Comparison of ENCODE assay signal across 8 mouse cellular contexts in the genomic region with DNA sequence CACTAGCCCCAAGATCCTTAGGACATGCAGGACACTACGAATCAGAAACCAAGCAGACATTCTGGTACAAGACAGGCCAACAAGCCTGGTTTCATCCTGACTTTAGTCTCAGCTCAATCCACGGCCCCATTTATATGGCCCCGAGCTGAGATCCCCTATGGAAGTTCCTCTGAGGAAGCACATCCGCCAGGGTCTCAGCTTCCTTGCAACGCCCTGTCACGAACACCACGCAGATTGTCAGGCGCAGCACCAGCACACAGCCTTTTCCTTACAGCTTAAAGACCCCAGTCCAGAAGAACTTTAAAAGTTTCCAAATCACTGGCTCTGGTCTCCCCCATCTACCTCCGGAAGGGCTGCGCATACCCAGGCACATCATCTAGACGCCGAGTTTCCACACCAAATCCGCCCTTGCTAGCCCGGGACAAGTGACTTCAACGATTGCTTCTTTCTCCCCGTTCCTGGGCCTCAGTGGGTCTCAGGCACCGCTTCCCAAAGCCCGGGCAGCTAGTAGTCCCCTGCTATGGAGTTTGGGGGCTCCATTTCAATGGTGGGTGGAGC. TPM values are rescaled to one million over a fixed set of nuclear protein-coding genes. Genes with fewer than 3 reads are reported as not detected.
DNase-seq lines count a peak whose midpoint lies in the region; ATAC-seq and TF ChIP-seq lines count a peak whose summit lies in the region.

No protein-coding gene starts in this region.

- in situ Hi-C loops in ES-E14 (cut with MboI; ENCODE audit: low sequenced_read_pairs in 2 of 2, unreplicated experiment in 2 of 2): no loop called here

- no peak for DNase-seq in heart, adult 18-20 months
- no peak for DNase-seq in ES-E14 (ENCODE audit: low read depth, low spot score)
- no peak for DNase-seq in midbrain, embryonic 10.5 days (ENCODE audit: low spot score)
- no peak for DNase-seq in Muller cell, postnatal 12 days (ENCODE audit: inconsistent ontology term)
- no peak for DNase-seq in spleen, adult 12 weeks (ENCODE audit: low spot score)
- no peak for DNase-seq in left cerebral cortex, postnatal 4 days

- H3K4me2 ChIP-seq in heart, embryonic 13.5 days: peak overlapping the region; percentile 83
- H3K4me2 ChIP-seq in hindbrain, embryonic 12.5 days (replicated peaks): peak overlapping the region; percentile 67

- H3K36me3 ChIP-seq in heart, embryonic 13.5 days: no peaks in the 10 kb centered on the region
- H3K36me3 ChIP-seq in ES-E14 (ENCODE audit: control insufficient read depth, insufficient read depth, low read length, poor library complexity, severe bottlenecking): no peaks in the 10 kb centered on the region
- H3K36me3 ChIP-seq in hindbrain, embryonic 12.5 days: no peaks in the 10 kb centered on the region
- no peaks in the 10 kb centered on the region for H3K36me3 ChIP-seq in midbrain, embryonic 10.5 days

- no peak for ATAC-seq in heart, embryonic 13.5 days (ENCODE audit: extremely low read depth, insufficient number of reproducible peaks, low FRiP score, low TSS enrichment)
- no peak for ATAC-seq in hindbrain, embryonic 12.5 days (ENCODE audit: low FRiP score)

- peaks cover 32% of the 10 kb centered on the region for H3K4me1 ChIP-seq in heart, embryonic 13.5 days
- H3K4me1 ChIP-seq in ES-E14 (ENCODE audit: control insufficient read depth in 2 of 2, insufficient read depth in 2 of 2, low read length in 2 of 2, poor library complexity in 1 of 2): peaks cover 0 to 7% of the 10 kb centered on the region in 2 experiments; a peak in 1 of 4 replicates
- H3K4me1 ChIP-seq in hindbrain, embryonic 12.5 days: peaks cover 46% of the 10 kb centered on the region
- peaks cover 44% of the 10 kb centered on the region for H3K4me1 ChIP-seq in midbrain, embryonic 10.5 days

- peak overlapping the region; percentile 49; the same call in 1 of the 2 replicates for H3K27ac ChIP-seq in heart, embryonic 13.5 days (replicated peaks)
- no peak overlapping the region for H3K27ac ChIP-seq in ES-E14 (ENCODE audit: insufficient read depth, low read depth, low read length, poor library complexity, severe bottlenecking)
- peak overlapping the region; percentile 60; the same call in 1 of the 2 replicates for H3K27ac ChIP-seq in hindbrain, embryonic 12.5 days
- peak overlapping the region; percentile 93 for H3K27ac ChIP-seq in midbrain, embryonic 10.5 days (replicated peaks)

- intact Hi-C loops in left cerebral cortex, postnatal 4 days (cut with DNase I): no loop called here

- H3K9me3 ChIP-seq in heart, embryonic 13.5 days: no peaks in the 10 kb centered on the region
- H3K9me3 ChIP-seq in ES-E14 (ENCODE audit: control insufficient read depth, insufficient read depth, low read depth, low read length): no peaks in the 10 kb centered on the region
- H3K9me3 ChIP-seq in hindbrain, embryonic 12.5 days (replicated peaks): no peaks in the 10 kb centered on the region
- H3K9me3 ChIP-seq in midbrain, embryonic 10.5 days (replicated peaks): no peaks in the 10 kb centered on the region

- H3K4me3 ChIP-seq in heart, embryonic 13.5 days: peak overlapping the region; percentile 69
- peak overlapping the region; percentile 83 to 94 for H3K4me3 ChIP-seq in ES-E14 (ENCODE audit: insufficient read depth in 1 of 2, low read depth in 1 of 2, low read length in 2 of 2, poor library complexity in 1 of 2, severe bottlenecking in 1 of 2)
- peak overlapping the region; percentile 47 for H3K4me3 ChIP-seq in hindbrain, embryonic 12.5 days
- H3K4me3 ChIP-seq in midbrain, embryonic 10.5 days: peak overlapping the region; percentile 92

- H3K9ac ChIP-seq in heart, embryonic 13.5 days: peak overlapping the region; percentile 79
- H3K9ac ChIP-seq in ES-E14 (ENCODE audit: insufficient read depth, low read depth, low read length, poor library complexity, severe bottlenecking): peak overlapping the region; percentile 66
- peak overlapping the region; percentile 67 for H3K9ac ChIP-seq in hindbrain, embryonic 12.5 days

- H3K27me3 ChIP-seq in heart, embryonic 13.5 days (replicated peaks): peaks cover 85% of the 10 kb centered on the region
- H3K27me3 ChIP-seq in hindbrain, embryonic 12.5 days: peaks cover 18% of the 10 kb centered on the region
- peaks cover 45% of the 10 kb centered on the region for H3K27me3 ChIP-seq in midbrain, embryonic 10.5 days (ENCODE audit: low read depth, poor library complexity, severe bottlenecking)

- 7% methylated on average over 18 of the region's 18 CpGs for WGBS in heart, embryonic 13.5 days
- WGBS in hindbrain, embryonic 12.5 days: 5% methylated on average over 18 of the region's 18 CpGs
- WGBS in midbrain, embryonic 10.5 days: 4% methylated on average over 18 of the region's 18 CpGs

TF ChIP-seq in ES-E14, 5 proteins besides CTCF, POLR2A, EP300 and RAD21:
- TF ChIP-seq MAFK (IDR thresholded peaks at IDR 0.05; ENCODE audit: insufficient read depth, low read depth, low read length): no peak
- no peak for TF ChIP-seq CHD2 (IDR thresholded peaks at IDR 0.05; ENCODE audit: low read depth, low read length)
- no peak for TF ChIP-seq ZNF384 (IDR thresholded peaks at IDR 0.05; ENCODE audit: low read depth, low read length)
- no peak for TF ChIP-seq HCFC1 (IDR thresholded peaks at IDR 0.05; ENCODE audit: borderline replicate concordance, insufficient read depth, low read length)
- no peak for TF ChIP-seq ZC3H11A (IDR thresholded peaks at IDR 0.05; ENCODE audit: borderline replicate concordance, low read depth, low read length)

RNA-seq across cellular contexts. Expression of gene Chst3, which starts 0.9 kb away (rescaled TPM):
- polyA plus RNA-seq in heart, embryonic 13.5 days (2015; fragmentation: Nextera tagmentation; extraction: Ambion mirVana): 0.43 and 0.60 TPM in 2 replicates
- 1 to 10 TPM in 1 of 2 experiments, under 1 TPM in 1; 0.74 to 1.5 TPM for total RNA-seq in heart, adult 18-20 months (2021)
- total RNA-seq in ES-E14 (2012; rRNA removed): 1.8 and 2.7 TPM in 2 replicates
- polyA plus RNA-seq in hindbrain, embryonic 12.5 days (2016; fragmentation: Nextera tagmentation; extraction: Ambion mirVana): 3.2 and 3.7 TPM in 2 replicates
- 2.0 and 2.5 TPM in 2 replicates for polyA plus RNA-seq in midbrain, embryonic 10.5 days (2016; fragmentation: Nextera tagmentation; extraction: Ambion mirVana)
- total RNA-seq in left cerebral cortex, postnatal 4 days (2021): 1 to 10 TPM; 2.6 to 2.8 TPM

RNA-seq across cellular contexts. Expression of gene Psap, which starts 59.3 kb away (rescaled TPM):
- 95.7 and 102 TPM in 2 replicates for polyA plus RNA-seq in heart, embryonic 13.5 days (2015; fragmentation: Nextera tagmentation; extraction: Ambion mirVana)
- total RNA-seq in heart, adult 18-20 months (2021): 1,000 to 10,000 TPM; 1,306 to 1,321 TPM
- 365 and 441 TPM in 2 replicates for total RNA-seq in ES-E14 (2012; rRNA removed)
- polyA plus RNA-seq in hindbrain, embryonic 12.5 days (2016; fragmentation: Nextera tagmentation; extraction: Ambion mirVana): 102 and 104 TPM in 2 replicates
- 52.0 and 69.2 TPM in 2 replicates for polyA plus RNA-seq in midbrain, embryonic 10.5 days (2016; fragmentation: Nextera tagmentation; extraction: Ambion mirVana)
- total RNA-seq in left cerebral cortex, postnatal 4 days (2021): 100 to 1,000 TPM; 700 to 775 TPM
